Mouse (Mus musculus): ENCODE measurements at regions not wholly inside any gene's neighbourhood (a gene's known extent, or its start where the extent isn't known, plus 50 kb on each side); places are given as distances from the start of the nearest gene placed in this dataset.

DNA sequence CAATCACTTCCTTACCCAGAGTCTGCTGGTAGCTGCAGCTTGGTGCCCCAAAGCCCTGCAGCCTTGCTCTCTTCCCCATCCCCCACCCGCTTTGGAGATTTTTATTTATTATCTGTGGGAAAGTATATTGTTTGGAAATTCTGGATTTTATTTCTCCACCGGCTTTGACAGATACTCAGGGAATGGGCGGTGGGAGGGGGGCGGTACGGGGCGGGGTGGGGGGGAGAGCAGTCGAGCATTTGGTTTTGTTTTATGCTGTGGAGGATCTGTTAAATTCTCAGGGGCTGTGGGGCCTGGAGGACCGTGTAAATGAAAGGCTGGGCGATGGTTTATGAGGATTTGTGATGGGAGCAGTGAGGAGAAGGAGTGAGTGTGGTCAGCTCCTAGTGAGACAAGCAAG, 76.7 kb upstream of the Tbx5 start:
- Histone ChIP-seq H3K9me3 (replicated peaks) (peaks cover 53% of the 10 kb centered on the region), H3K27me3 (ENCODE audit: insufficient read depth, low read length) (no peaks in the 10 kb centered on the region), H3K4me3 (ENCODE audit: low read depth, low read length) (no peak overlapping the region), H3K4me1 (ENCODE audit: insufficient read depth, low read depth, low read length) (no peaks in the 10 kb centered on the region), H3K36me3 (replicated peaks) (no peaks in the 10 kb centered on the region)
- ATAC-seq (ENCODE audit: extremely low read depth, insufficient number of reproducible peaks, low FRiP score, poor library complexity, severe bottlenecking), result no peak
- DNase-seq (ENCODE audit: low spot score), result no peak
- TF ChIP-seq TAL1 (conservative IDR thresholded peaks at IDR 0.05; ENCODE audit: low read depth, low read length) (no peak), GATA2 (IDR thresholded peaks at IDR 0.05; ENCODE audit: borderline replicate concordance, low read depth, low read length) (no peak), GATA1 (IDR thresholded peaks at IDR 0.05; ENCODE audit: borderline replicate concordance, low read length) (no peak), CTCF (IDR thresholded peaks at IDR 0.05; ENCODE audit: low read depth, low read length) (no peak), POLR2AphosphoS5 (IDR thresholded peaks at IDR 0.05; ENCODE audit: insufficient replicate concordance, low read depth, low read length) (no peak)

DNA sequence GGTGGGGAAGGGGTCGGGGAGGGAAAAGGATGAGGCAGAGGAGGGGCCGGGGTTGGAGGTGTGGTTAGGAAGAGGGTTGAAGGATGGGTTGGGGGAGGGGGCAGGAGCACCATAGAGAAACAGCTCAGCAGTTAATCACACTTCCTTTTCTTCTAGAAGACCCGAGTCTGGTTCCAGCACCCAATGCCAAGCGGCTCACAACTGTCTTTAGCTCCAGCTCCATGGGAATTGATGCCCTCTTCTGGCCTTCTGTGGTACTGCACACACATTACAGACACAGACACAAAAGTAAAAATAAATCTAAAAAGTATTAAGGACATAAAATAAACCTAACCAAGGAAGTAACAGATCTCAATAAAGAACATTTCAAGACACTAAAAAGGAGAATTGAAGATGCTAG, 73.6 kb upstream of the Tbx5 start:
- Histone ChIP-seq H3K36me3 (replicated peaks) (no peaks in the 10 kb centered on the region), H3K27me3 (ENCODE audit: insufficient read depth, low read length) (no peaks in the 10 kb centered on the region), H3K4me3 (ENCODE audit: low read depth, low read length) (no peak overlapping the region), H3K4me1 (ENCODE audit: insufficient read depth, low read depth, low read length) (no peaks in the 10 kb centered on the region), H3K9me3 (replicated peaks) (peaks cover 38% of the 10 kb centered on the region)
- ATAC-seq (ENCODE audit: extremely low read depth, insufficient number of reproducible peaks, low FRiP score, poor library complexity, severe bottlenecking) (no peak), DNase-seq (ENCODE audit: low spot score) (no peak)
- no peak for TF ChIP-seq GATA2 (IDR thresholded peaks at IDR 0.05; ENCODE audit: borderline replicate concordance, low read depth, low read length)
- TF ChIP-seq GATA1 (IDR thresholded peaks at IDR 0.05; ENCODE audit: borderline replicate concordance, low read length), result no peak
- no peak for TF ChIP-seq TAL1 (conservative IDR thresholded peaks at IDR 0.05; ENCODE audit: low read depth, low read length)
- no peak for TF ChIP-seq CTCF (IDR thresholded peaks at IDR 0.05; ENCODE audit: low read depth, low read length)
- no peak for TF ChIP-seq POLR2AphosphoS5 (IDR thresholded peaks at IDR 0.05; ENCODE audit: insufficient replicate concordance, low read depth, low read length)

DNA sequence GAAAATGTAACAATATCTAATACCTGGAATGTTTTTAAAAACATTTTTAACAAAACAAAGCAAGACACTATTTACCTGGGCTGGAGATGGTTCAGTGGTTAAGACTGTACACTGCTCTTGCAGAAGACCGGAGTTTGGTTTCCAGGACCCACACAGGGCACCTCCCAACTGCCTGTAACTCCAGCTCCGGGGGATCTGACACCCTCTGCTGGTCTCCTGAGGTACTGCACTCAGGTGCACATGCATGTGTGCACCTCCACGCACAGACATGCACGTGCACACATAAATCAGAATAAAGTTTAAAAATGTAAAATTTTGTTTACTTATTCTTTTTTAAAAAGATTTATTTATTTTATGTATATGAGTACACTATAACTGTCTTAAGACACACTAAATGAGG, 70.4 kb upstream of the Tbx5 start:
- Histone ChIP-seq H3K36me3 (replicated peaks) (no peaks in the 10 kb centered on the region), H3K4me3 (ENCODE audit: low read depth, low read length) (no peak overlapping the region), H3K27me3 (ENCODE audit: insufficient read depth, low read length) (no peaks in the 10 kb centered on the region), H3K4me1 (ENCODE audit: insufficient read depth, low read depth, low read length) (no peaks in the 10 kb centered on the region), H3K9me3 (replicated peaks) (peaks cover 53% of the 10 kb centered on the region)
- no peak for ATAC-seq (ENCODE audit: extremely low read depth, insufficient number of reproducible peaks, low FRiP score, poor library complexity, severe bottlenecking)
- TF ChIP-seq CTCF (IDR thresholded peaks at IDR 0.05; ENCODE audit: low read depth, low read length) (no peak), GATA1 (IDR thresholded peaks at IDR 0.05; ENCODE audit: borderline replicate concordance, low read length) (no peak)
- no peak for DNase-seq (ENCODE audit: low spot score)

DNA sequence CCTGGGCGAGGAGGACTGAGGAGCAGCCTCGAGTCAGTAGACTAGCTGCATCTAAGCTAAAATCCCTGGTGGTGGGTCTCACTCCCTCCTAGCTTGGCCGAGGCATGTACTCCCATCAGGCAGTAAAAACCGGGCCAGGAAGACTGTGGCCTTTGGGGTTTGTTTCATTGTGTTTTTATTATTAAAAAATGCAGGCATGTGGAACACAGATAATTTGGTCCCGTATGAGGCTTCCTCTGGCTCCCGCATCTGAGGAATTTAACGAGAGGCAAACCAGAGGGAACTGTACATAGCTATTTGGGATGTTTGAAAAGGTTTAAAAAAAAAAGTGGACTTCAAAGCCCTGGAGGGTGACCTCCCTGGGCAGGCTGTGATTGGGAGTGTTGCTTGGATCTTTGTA, 69.1 kb upstream of the Tbx5 start:
- DNase-seq (ENCODE audit: low spot score) (no peak), ATAC-seq (ENCODE audit: extremely low read depth, insufficient number of reproducible peaks, low FRiP score, poor library complexity, severe bottlenecking) (no peak)
- H3K4me3 ChIP-seq (ENCODE audit: low read depth, low read length), result no peak overlapping the region
- no peaks in the 10 kb centered on the region for H3K36me3 ChIP-seq (replicated peaks)
- no peaks in the 10 kb centered on the region for H3K4me1 ChIP-seq (ENCODE audit: insufficient read depth, low read depth, low read length)
- TF ChIP-seq GATA1 (IDR thresholded peaks at IDR 0.05; ENCODE audit: borderline replicate concordance, low read length) (no peak), GATA2 (IDR thresholded peaks at IDR 0.05; ENCODE audit: borderline replicate concordance, low read depth, low read length) (no peak), CTCF (IDR thresholded peaks at IDR 0.05; ENCODE audit: low read depth, low read length) (no peak), POLR2AphosphoS5 (IDR thresholded peaks at IDR 0.05; ENCODE audit: insufficient replicate concordance, low read depth, low read length) (no peak), TAL1 (conservative IDR thresholded peaks at IDR 0.05; ENCODE audit: low read depth, low read length) (no peak)
- peaks cover 56% of the 10 kb centered on the region for H3K9me3 ChIP-seq (replicated peaks)
- no peaks in the 10 kb centered on the region for H3K27me3 ChIP-seq (ENCODE audit: insufficient read depth, low read length)

DNA sequence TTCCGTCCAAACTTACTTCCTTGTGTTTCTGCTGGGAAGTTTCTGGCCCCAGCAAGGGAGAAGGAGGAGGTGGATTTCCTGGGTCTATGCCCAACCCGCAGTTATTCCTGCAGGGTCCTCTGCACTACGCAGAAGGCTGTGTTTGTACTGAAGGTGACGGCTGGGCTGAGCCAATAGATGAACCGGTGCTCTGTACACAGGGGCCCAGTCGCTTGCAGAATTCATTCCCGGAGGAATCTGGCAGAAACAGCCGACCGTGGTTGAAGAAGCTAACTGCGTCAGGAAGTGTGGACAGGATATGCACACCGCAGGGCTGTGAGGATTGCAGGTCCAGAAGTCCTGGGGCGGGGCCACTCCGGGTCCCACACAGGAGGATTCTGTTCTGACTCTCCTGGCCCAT, 66.1 kb upstream of the Tbx5 start:
- Histone ChIP-seq H3K4me3 (ENCODE audit: low read depth, low read length) (no peak overlapping the region), H3K36me3 (replicated peaks) (no peaks in the 10 kb centered on the region), H3K4me1 (ENCODE audit: insufficient read depth, low read depth, low read length) (no peaks in the 10 kb centered on the region), H3K27me3 (ENCODE audit: insufficient read depth, low read length) (no peaks in the 10 kb centered on the region), H3K9me3 (replicated peaks) (peaks cover 70% of the 10 kb centered on the region)
- ATAC-seq (ENCODE audit: extremely low read depth, insufficient number of reproducible peaks, low FRiP score, poor library complexity, severe bottlenecking) (no peak), DNase-seq (ENCODE audit: low spot score) (no peak)
- no peak for TF ChIP-seq GATA1 (IDR thresholded peaks at IDR 0.05; ENCODE audit: borderline replicate concordance, low read length)
- TF ChIP-seq POLR2AphosphoS5 (IDR thresholded peaks at IDR 0.05; ENCODE audit: insufficient replicate concordance, low read depth, low read length), result no peak
- no peak for TF ChIP-seq CTCF (IDR thresholded peaks at IDR 0.05; ENCODE audit: low read depth, low read length)
- no peak for TF ChIP-seq GATA2 (IDR thresholded peaks at IDR 0.05; ENCODE audit: borderline replicate concordance, low read depth, low read length)
- no peak for TF ChIP-seq TAL1 (conservative IDR thresholded peaks at IDR 0.05; ENCODE audit: low read depth, low read length)

DNA sequence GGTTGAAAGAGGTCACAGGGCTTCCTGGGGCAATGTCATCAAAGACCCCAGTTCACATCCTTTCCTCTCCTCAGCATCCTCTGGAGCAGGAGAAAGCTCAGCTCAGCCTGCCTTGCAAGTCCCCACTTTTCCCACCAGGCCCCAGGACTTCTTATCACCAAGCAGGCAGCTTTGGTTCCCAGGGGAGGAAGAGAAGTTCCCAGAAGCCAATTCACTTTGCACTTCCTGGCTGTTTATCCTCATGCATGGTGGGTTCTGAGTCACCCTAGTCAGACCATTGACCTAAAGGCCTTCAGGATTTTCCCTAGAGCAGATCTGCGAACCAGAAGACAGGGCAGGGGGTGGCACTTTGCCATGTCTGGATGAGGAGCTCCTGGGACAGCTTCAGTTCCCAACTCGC, 61.5 kb upstream of the Tbx5 start:
- no peaks in the 10 kb centered on the region for H3K4me1 ChIP-seq (ENCODE audit: insufficient read depth, low read depth, low read length)
- TF ChIP-seq GATA1 (IDR thresholded peaks at IDR 0.05; ENCODE audit: borderline replicate concordance, low read length), result no peak
- TF ChIP-seq POLR2AphosphoS5 (IDR thresholded peaks at IDR 0.05; ENCODE audit: insufficient replicate concordance, low read depth, low read length), result no peak
- TF ChIP-seq TAL1 (conservative IDR thresholded peaks at IDR 0.05; ENCODE audit: low read depth, low read length), result no peak
- no peak for TF ChIP-seq CTCF (IDR thresholded peaks at IDR 0.05; ENCODE audit: low read depth, low read length)
- no peak for TF ChIP-seq GATA2 (IDR thresholded peaks at IDR 0.05; ENCODE audit: borderline replicate concordance, low read depth, low read length)
- no peaks in the 10 kb centered on the region for H3K27me3 ChIP-seq (ENCODE audit: insufficient read depth, low read length)
- H3K9me3 ChIP-seq (replicated peaks), result peaks cover 71% of the 10 kb centered on the region
- DNase-seq (ENCODE audit: low spot score), result no peak
- no peaks in the 10 kb centered on the region for H3K36me3 ChIP-seq (replicated peaks)
- H3K4me3 ChIP-seq (ENCODE audit: low read depth, low read length), result no peak overlapping the region
- ATAC-seq (ENCODE audit: extremely low read depth, insufficient number of reproducible peaks, low FRiP score, poor library complexity, severe bottlenecking), result no peak
